Mouse (Mus musculus): ENCODE measurements around the gene Alg9.
"Not testable (repeated sequence)": the region's sequence is repeated elsewhere in the genome, so short reads cannot be mapped to it uniquely, and the experiment has no call there.

Gene Alg9

GRCm38 (mm10) chr9:50815666-50816065 lies 40.8 kb downstream of the Alg9 start:
- DNase-seq (ENCODE audit: low spot score in 2 of 2): no peak

GRCm38 (mm10) chr9:50816512-50816911 lies 41.7 kb downstream of the Alg9 start:
- no peak for DNase-seq (ENCODE audit: low spot score in 2 of 2)

DNA sequence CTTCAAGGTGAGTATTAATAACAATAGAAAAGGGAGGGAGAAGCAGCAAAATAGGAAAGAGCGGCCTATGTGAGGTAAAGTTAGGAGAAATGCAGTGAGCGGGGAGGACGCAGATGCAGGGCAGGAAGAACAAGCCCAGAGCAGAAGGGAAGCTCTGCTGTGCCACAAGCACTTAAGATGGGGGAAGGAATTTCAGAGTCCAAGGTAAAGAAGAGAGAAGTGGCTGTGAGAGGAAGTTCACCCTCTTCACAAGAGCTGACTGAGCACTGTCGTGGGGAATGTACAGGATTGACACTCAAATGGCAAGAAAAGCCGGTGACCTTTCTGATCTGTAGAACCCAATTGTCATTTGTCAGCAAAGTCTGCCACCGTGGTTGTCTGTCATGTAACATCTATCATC lies 43.2 kb downstream of the Alg9 start:
- no peak for DNase-seq (ENCODE audit: low spot score in 2 of 2)

DNA sequence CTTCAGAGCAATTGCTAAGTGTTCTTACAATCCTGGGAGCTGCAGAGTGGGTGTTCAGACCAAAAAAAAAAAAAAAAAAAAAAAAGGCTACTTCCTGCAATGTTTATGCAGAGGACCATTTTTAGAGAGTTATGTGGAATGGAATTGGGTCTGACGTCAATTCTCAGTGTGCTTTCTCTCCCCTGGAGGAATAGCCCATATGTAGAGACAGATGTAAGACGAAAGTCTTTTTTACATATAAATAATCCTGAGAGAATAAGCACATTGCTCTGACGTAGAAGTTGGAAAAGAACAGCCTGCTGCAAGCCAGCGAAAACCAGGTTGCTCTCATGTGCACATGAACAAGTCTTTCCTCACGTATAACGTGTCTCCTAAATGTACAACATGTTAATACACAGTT lies 44.9 kb downstream of the Alg9 start:
- no peak for DNase-seq (ENCODE audit: low spot score in 2 of 2)

GRCm38 (mm10) chr9:50821651-50822050 lies 46.8 kb downstream of the Alg9 start:
- no peak for DNase-seq (ENCODE audit: low spot score in 2 of 2)

- DNase-seq (ENCODE audit: low spot score in 2 of 2): no peak
Observed at GRCm38 (mm10) chr9:50822216-50822615, 47.4 kb downstream of the Alg9 start.

GRCm38 (mm10) chr9:50823779-50824453 lies 49.1 kb downstream of the Alg9 start:
- DNase-seq (ENCODE audit: low spot score in 2 of 2): no peak

DNA sequence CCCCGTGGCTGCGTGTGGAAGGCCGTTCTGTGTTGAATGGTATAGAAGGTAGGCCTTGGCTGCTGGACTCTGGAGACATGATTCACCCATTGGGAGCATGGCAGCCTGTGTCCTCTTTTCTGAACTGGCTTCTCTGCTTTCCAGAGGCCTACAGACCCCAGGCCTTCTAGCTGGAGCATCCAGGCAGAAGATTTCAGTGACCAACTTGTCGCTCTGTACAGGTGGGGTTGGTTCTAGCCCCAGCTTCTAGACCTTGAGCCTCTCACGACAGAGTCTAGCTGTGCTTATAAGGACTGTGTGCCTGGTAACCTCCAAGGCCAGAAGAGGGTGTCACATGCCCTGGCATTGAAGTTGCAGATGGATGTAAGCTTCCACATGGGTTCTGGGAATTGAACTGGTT lies 56.7 kb downstream of the Alg9 start:
- DNase-seq (ENCODE audit: low spot score in 2 of 2): no peak

DNA sequence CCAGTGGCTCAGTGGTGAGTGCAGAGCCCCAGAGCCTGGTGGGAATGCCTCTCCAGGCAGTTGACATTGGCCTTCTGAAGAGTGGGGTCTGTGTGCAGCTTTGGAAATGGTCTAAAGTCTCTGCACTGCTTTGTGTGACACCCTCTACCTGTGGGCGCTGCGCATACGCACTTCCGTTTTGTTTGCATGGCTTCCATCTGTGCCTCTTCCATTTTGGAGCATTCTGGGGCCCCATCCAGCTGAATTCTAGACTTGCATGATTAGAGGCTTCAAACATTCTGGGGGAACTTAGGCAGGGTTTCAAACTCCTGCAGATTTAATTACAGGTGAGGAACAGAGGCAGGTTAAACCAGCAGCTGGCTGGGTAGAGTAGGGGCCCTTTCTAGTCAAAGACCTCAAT lies 57.3 kb downstream of the Alg9 start:
- DNase-seq (ENCODE audit: low spot score in 2 of 2): no peak

- not testable (repeated sequence) for DNase-seq (ENCODE audit: low spot score in 2 of 2)
Observed at GRCm38 (mm10) chr9:50832582-50832981, 57.8 kb downstream of the Alg9 start.

DNA sequence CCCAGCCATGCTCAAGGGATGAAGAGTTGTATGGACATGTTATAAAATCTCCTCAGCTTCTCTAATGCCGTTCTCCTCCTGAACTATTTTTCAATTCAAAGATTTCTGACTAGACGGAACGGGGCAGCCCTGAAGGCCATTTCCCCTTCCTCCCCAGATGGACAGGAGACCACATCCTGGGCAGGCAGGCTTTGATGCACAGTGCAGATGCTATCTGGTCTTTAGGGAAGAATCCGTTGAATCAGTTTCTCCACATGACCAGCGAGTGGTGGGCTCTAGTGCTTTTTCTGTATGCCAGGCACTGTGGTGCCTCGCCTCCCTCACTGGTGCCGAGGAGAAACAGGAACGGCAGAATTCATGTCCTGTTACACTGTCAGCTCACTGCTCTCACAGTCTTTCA lies 59.0 kb downstream of the Alg9 start:
- no peak for DNase-seq (ENCODE audit: low spot score in 2 of 2)

GRCm38 (mm10) chr9:50835068-50835705 lies 60.4 kb downstream of the Alg9 start:
- DNase-seq (ENCODE audit: low spot score in 2 of 2): no peak

DNA sequence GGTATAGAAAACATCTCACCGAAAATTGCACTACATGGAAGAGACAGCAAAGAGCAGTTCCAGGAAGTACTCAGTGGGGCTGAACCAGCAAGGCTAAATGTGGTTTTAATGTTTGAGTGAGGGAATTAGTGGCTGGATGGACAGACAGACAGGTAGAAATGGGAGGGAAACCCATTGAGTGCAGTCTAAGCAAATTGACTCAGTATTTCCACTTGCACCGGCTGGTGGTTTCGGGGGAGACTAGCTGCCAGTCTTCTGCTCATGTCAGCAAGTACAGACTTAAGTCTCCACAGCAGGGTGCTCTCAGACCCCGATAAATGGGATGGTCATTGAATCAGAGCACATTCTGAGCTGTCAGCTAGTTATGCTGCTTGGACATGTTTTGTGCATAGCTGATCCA lies 61.3 kb downstream of the Alg9 start:
- DNase-seq (ENCODE audit: low spot score in 2 of 2): no peak

GRCm38 (mm10) chr9:50841079-50841789 lies 66.4 kb downstream of the Alg9 start:
- no peak for DNase-seq (ENCODE audit: low spot score in 2 of 2)

GRCm38 (mm10) chr9:50845081-50845480 lies 70.3 kb downstream of the Alg9 start, which contains the start of gene Ppp2r1b:
Ppp2r1b (plus strand) TSS chr9:50845301.
- no peak for DNase-seq (ENCODE audit: low spot score in 2 of 2)

DNA sequence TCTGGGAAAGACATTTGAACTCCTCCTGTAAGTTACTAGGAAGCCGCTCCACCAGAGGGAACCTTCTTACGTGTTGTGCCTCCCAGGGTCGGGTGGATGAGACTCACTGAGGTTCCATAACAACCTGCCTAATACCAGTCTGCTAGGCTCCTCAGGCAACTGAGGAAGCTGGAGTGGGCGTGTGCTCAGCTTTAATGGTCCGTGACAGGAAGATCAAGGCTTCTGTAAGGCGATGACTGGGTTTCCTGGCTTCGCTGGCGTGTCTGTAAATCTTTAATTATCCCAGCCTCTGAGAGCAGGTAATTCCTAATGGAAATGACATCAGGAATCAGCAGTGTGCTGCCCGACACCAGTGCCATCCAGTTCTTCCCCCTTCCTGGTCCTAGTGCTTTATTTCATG lies 70.7 kb downstream of the Alg9 start:
- no peak for DNase-seq (ENCODE audit: low spot score in 2 of 2)

DNA sequence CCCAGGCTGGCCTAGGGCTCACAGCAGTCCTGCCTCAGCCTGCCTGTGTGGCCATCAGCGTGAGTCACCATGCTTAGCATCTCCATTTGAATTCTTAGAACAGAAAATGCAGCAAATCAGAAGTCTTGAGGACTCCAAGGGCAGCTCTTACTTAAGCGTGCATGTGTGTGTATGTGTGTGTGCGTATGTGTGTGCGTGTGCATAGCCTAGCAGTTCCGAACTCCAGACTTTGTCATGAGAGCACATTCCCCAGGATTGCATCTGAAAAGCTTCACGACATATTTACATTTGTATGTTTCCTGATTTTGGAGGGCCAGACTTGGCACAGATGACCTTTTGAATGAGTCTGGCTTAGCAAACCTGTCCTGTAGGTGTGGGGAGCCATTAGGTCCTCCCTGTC lies 72.3 kb downstream of the Alg9 start:
- no peak for DNase-seq (ENCODE audit: low spot score in 2 of 2)

DNA sequence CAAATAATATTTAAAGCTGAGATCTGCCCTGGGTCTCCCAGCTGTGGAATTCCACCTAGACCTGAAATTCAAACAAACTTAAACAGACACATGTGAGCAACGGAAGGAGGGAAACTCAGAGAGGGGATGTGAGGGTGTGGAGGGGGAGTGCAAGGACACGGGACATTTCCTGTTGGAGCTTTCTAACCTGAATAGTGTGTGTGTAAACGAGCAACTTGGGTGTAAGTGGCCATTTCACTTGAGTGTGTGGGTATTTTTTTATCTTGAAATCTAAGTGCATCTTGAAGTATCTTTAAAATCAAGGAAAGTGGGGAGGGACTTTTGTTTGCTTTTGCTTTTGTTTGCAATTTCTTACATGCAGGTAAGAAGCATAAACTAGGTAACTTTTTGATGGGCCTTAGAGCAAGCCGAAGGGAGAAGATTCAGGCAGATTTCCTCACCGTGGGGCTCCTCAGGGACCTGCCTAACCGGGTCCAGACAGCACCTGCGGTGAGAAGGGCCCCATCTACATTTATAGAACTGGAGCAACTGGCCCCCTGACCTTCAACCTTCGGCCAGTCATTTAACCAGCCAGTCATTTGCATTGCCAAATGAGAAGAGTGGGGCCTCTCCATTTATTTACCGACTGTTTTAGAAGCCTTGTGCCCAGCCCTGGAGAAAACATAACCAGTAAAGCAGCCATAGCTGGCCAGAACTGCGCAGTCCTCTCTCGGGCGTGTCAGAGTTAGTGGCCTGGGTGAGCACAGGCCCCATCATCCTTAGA lies 73.0 kb downstream of the Alg9 start:
- DNase-seq (ENCODE audit: low spot score in 2 of 2): no peak

DNA sequence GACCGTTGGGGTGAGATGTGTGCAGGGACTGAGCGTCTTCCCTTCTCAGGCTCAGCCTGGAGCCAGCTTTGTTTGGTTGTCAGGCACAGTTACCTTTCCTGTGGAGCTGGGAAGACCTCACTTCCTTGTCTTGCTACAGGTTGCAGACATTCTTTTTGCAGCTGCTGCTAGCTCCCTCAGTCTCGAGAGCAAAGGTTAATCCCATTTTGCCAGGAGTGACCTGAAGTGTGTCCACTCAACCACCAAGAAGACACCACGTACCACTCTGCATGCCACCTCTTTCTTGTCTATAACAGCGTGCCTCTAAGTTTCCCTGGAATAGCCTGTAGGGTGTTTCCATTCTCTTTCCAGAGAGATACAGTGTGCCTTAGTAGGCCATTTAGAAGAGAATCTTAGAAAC lies 74.0 kb downstream of the Alg9 start:
- no peak for DNase-seq (ENCODE audit: low spot score in 2 of 2)

DNA sequence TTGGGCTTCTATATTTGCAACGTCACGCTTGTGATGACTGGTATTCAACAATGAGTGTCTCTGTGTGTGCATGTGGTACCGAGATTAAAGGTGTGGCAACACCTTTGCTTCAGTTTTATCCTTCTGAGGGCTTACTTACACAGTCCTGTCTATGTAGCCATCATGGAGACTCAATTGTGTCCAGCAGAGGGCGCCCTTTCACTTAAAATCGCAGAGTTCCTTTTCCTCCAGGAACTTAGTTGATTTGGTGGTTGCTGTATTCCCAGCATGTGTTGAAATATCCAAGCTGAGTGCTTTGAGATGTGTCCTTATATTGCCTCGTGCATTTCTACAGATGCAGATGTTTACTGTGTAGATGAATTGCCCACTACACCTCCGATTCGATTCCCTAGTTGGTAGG lies 74.4 kb downstream of the Alg9 start:
- peak; percentile 92 to 93 for DNase-seq (ENCODE audit: low spot score in 2 of 2)

DNA sequence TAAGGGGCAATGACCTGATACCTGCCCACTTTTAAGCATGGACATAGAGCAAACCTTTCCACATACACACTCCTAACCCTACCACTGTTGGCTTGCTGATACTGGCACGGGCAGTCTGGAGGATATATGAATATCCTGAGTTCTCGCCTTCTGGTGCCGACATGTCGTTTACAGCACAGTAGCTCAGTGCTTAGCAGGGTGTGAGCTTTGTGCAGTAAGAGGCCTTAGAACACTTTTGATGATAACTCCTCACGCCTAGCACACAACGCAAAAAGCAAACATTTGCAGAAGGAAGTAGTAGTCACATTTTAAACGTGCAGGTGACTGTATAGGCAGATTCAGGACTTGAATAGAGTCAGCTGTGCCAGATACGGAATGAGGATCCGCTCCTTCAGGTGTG lies 74.9 kb downstream of the Alg9 start:
- DNase-seq (ENCODE audit: low spot score in 2 of 2): no peak

GRCm38 (mm10) chr9:50850271-50850670 lies 75.5 kb downstream of the Alg9 start:
- no peak for DNase-seq (ENCODE audit: low spot score in 2 of 2)

Data from cerebellum, postnatal 4 days (tissue).